Mouse (Mus musculus) left cerebral cortex, adult 18-20 months (tissue): ENCODE measurements at regions not wholly inside any gene's neighbourhood (a gene's known extent, or its start where the extent isn't known, plus 50 kb on each side); places are given as distances from the start of the nearest gene placed in this dataset.
A peak's percentile ranks its signal among the peaks of the same experiment; 100 is the strongest.
"Not testable (repeated sequence)": the region's sequence is repeated elsewhere in the genome, so short reads cannot be mapped to it uniquely, and the experiment has no call there.

ENCODE experiments used
- DNase-seq, 2 experiments: peaks; one replicate each; pipeline ENCODE4 v3.0.0; 2021 to 2022; ENCODE audit warnings: low spot score in 2 of 2, mixed read lengths in 1 of 2

DNA sequence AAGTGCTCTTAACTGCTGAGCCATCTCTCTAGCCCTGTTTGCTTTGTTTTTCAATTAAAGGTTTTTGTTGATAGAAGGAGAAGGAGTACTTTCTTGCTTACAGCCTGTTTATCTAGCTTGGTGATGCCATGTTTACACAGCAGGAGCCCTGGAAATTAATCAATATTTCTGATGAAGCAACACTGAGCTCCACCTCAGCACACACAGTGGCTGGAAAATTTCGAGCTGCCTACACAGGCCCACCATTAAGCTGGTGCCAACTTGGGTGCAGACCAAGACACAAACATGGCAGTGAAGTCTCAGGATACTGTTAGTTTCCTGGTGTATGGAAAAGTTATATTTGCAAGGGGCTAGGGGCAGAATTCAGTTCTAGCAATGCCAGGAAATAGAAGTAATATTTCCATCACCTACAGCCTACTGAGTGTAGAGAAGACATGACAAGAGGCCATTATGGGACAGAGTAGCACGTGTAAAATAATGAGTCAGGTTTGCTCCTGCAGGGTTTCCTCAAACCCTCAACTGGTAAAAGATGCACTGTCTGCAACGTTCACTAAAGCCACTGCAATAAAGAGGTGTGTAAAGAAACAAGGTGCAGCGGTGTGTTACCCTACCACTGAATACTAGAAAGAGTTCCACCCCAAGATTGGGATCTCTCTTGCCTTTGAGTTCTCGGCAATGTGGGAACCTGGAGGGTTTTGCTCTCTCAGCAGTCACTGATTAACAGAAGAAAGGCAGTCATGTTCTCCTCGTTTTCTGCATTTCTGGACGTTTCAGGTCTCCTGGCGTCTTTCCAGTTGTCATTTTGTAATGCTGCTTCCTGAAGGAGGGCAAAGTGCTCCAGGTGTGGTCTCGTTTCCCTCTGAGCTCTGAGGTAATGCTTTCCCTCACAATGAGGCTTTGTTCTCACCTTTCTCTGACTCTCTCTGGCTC is 108.8 kb upstream of the Fhl2 start:
- DNase-seq = no peak

DNA sequence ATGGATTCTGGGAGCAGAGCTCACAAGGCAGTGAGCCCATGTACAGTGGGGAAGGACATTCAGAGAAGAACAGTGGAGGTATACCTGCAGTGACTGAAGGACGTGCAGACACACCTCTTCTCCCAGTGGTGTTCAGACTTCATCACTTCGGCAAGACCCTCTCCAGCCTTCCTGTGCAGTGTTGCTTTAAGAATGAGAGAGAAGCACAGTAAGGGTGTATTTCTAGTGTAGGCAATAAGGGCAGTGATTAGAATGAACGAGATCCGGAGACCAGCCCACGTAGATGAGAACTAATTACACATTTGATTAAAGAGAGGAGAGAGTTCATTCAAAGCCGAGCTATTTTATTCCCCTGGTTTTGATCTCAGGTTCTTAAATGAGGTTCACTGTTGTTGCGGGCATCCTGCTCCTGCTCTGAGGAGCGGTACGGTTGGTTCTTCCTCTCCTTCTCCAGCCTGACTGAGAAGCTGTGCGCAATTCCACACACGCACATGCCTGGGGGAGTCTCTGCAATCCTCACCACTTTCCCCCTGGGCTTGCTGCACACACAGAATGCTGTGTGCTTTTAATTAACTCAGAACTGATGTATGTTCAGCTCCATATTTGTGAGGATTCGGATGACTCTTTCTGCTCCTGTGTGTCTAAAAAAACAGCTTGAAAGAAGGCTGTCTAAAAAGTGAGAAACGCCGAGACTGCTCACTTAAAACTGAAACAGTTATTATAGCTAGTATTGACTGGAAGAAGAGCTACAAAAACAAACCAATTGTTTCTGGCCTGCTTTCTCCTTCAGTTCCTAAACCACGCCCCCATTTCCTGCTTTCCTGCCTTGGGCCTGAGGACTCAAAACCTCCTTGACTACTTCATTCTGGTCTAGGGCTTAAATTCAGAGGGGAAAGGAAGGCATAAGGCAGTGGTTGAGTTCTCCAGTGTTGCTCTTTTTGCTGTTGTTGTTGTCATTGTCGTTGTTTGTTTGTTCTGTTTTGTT is 114.2 kb upstream of the Fhl2 start:
- no peak for DNase-seq

DNA sequence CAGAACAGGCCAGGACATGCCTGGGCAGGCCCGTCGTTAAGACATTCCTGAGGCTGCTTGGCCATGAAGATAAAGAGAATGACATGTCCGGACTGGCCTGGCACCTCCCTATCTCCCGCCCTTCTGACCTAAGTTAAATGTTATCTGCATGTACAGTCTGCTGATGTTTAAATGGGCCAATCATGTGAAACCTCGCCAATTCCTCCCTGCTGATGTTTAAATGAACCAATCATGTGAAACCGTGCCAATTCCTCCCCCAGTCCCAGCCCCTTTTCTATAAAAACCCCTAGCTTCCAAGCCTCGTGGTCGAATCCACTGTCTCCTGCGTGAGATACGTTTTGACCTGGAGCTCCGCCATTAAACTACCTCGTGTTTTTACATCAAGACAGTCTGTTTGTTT is 119.5 kb upstream of the Fhl2 start:
- DNase-seq = not testable (repeated sequence)

DNA sequence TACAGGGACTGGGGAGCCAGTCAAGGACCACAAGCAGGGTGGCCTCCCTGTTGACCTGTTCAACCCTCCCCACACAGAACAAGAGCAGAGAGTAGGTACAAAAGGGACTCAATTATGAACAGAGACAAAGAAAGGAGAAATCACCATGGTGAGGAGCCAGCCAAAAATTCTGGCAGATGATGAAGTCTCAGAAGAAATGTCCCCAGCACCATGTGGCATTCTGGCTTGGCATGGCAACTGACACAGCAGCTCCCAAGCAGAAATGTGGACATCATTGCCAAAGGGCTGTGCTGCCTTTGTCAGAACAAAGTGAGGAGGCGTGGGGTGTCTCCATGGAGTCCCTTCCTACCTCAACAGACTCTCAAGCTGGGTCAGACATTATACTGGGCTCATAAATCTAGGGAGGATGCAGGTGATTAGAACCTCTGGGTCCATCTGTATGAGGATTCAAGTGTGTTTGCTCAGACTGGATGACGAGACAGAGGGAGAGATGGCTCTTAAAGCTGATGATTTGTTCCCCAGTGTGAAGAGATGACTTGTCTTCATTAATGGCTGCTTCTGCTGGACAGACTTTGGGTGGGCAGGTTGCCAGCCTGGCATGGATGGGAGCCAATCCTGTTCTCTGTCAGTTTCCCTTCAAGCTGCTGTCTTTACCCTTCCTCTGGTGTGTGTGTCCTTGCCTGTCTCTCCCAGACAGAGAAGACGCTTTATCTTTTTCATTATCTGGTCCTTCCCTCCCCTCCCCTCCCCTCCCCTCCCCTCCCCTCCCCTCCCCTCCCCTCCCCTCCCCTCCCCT is 120.5 kb upstream of the Fhl2 start:
- DNase-seq = no peak

DNA sequence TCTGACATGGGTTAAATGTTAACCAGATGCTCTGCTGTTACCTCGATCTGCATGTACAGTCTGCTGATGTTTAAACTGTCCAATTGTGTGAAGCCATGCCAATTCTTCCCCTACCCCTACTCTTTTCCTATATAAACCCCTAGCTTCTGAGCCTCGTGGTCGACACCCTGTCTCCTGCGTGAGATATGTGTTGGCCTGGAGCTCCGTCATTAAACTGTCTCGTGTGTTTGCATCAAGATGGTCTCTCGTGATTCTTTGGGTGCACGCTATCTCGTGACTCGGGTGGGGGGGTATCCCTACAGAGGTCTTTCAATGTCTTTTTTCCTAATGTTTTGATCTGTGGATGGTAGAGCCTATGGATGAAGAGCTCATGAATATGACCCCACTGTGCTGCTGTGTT is 110.9 kb upstream of the Nck2 start:
- not testable (repeated sequence) for DNase-seq

DNA sequence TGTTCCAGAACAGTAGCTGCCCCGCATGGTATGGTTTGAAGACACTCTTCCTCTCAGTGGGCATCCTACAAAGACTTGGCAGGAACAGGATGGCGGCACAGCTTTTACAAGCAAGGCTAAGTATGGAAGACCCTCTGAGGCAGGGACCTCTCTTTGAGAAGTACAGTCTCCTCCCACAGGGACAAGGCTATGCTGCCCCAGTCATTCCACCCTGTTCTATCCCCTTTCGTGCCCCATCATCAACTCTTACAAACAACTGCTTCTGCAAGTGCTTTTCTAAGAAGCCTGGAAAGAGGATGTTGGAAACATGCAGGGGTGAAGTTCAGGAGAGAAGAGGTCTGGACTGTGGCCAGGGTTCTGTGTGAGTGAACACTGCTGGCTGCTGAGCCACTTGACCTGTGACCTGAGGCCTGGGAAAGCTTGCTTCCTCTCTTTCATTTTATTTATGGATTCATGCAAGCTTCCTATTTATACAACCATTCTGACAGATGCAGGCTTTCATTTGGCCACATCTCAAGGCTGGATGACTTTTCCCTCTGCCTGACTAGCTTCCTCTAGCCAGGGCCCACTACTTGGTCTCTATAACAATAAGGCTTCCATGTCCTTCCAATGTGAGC is 107.1 kb upstream of the Nck2 start:
- no peak for DNase-seq

DNA sequence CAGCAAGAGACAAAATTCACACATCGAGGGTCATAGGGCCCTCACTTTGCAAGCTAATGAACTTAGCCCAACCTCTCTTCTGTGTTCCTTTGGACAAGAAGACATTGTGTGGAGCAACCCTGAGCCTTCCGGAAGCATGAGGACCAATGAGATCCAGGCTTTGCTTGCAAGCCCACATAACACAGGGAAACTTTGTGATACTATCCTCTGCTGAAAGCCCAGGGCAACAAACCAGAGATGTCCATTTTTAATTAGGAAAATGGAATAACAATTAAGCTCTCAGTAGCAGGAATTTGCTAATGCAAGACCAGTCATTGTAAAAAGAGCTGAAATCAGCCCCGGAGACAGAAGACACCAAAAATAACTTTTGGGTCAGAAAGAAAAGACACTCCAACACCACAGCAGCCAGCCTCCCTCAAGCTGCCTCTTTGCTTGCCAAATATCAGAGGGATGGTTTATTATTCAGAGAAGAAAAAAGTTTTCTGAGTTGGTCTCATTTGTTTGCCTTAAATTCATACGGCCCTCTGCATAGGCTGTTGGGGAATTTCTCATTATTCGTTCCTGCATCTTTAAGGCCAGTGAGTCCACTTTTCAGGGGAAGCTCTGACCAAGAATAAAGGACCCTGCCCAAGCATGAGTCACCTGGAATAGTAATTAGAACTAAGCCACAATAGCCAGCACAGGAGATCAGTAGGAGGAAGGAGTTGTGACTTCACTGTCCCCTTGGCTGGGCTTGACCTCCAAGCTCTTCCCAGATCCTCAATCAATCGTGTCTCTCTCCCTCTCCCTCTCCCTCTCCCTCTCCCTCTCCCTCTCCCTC is 106.1 kb upstream of the Nck2 start:
- DNase-seq = no peak

DNA sequence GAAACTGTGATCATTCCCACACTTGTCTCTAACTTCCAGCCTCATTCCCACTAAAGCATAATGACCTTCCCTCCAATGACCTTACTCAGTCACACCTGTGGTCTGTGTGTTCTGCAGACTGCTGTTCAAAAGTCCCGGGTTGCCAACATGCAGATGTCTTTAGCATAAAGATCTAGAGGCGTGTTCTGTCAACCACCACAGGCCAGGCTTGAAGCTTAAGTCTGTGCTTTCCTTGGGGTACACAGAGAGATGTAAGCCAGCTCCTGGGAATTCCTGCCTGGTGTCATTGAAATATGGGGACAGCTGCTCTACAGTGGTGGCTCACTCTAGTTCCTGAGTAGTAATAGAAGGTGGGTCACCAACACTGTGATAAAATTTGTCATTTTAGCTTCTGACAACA is 101.5 kb upstream of the Nck2 start:
- no peak for DNase-seq

DNA sequence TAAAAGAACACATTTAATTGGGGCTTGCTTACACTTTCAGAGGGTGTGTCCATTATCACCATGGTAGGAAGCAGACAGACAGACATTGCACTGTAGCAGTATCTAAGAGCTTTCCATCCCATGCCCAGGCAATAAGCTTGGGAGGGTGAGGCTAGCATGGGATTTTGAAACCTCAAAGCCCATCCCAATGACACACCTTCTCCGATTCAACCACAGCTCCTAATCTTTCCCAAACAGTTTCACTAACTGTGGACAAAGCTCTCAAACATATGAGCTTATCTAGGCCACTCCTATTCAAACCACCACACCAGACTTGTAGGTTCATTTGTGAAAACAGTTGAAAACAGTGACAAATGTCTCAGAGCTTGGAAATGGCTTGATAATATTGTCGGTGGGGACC is 101.0 kb upstream of the Nck2 start:
- no peak for DNase-seq

DNA sequence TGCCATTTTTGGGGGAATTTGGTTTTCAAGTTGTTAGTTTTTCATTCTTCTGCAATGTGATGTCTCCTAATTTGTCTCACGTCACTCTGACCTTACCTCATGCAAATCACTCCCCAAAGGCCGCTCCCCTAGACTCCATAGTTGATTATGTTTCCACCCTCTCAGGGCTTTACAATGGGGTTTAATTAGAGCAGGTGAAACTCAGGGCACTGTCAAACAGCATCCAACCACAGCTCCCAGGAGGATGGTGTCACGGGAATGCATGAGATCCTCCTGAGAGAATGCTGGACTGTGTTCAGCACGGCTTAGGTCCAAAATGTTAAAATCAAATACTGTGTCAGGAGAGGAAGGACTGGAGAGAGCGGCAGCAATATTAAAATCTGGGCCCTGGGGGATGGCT is 100.4 kb upstream of the Nck2 start:
- DNase-seq = no peak

DNA sequence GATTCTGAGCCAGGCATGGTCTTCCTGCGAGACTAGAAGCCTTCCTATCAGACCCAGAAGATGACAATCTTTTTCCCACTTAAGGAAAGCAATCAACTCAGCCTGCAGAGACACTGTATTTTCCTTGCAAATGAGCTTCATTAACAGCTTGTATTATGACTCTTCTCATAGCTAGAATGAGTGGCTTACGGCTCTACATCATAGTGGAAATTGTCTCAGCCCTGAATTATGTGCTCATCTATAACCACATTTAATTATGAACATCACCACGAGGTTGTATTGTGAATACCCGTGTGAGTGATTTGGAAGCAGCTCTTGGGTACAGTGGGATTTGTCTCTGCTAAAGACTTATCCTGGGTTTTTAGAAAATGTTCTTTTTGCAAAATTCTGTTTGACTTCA is 97.2 kb upstream of the Nck2 start:
- no peak for DNase-seq

DNA sequence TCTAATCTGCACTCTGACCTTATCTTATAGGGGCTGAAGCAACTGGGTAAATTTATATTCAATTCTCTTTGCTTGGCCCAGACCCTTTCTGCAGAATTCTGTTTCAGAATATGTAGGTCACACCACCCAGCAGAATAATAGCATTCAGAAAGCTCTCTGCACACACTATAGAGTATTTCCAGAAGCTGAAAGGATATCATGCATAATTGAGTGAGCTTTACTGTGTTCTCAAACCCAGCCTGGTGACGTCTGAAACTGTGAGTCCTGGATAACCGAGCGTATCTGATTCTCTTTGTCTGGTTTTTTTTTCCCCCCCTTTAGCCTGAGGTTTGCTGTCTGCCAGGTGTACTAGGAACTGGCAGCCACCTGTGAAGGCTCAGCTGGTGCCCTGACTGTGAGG is 94.4 kb upstream of the Nck2 start:
- DNase-seq = no peak

DNA sequence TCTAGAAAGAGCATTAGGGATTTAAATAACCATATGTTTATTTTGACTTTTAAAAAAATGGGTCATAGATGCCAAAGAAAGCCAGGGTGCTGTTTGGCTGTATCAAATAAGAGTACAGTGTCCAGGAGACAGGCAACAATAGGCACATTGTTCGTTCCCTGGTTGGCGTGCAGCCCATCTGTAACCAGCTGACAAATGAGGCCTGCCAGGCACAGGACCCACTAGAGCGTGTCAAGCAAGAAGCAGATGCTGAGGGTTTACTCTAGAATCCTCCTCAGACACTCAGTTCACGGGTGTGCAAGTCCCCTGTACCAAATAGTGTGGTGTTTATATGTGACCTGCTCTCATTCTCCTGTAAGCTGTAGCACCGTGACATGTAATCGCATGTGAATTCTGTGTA is 86.2 kb upstream of the Nck2 start:
- peak in 1 of 2 experiments; percentile 22 for DNase-seq

DNA sequence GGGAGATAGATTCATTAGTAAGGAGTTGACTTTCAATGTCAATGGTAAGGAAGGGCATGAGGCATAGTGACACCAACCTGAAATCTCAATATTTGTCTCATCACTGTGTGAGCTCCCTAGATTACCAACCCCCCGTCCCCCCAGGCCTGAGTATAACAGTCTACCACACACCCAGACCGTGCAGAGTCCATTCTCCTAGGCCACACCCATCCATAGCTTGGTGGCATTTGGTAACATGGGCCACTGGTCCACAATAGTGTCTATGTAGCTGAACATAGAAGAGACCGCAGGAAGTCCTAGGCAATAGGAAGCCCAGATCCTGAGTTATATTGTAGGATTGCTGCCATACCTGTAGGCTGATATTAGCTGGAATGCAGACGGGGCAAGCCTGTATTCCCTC is 84.7 kb upstream of the Nck2 start:
- DNase-seq = no peak

DNA sequence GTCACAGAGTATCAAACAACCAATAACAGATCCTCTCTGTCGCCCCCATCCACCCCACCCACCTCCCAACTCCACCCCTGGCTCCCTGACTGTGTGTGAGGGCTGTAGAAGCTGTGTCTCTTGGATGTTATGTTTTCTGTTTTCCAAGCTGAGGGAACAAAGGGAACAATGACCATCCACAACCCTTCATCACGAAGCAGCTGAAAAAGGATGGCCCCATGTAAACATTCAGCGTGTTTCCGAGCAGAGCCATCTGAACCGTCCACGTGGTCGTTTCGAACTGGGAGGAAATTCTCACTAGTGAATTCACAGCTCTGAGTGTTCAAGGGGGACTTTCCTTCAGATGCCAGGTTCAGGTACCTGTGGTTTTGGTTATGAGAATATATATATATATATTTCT is 84.1 kb upstream of the Nck2 start:
- DNase-seq = no peak

DNA sequence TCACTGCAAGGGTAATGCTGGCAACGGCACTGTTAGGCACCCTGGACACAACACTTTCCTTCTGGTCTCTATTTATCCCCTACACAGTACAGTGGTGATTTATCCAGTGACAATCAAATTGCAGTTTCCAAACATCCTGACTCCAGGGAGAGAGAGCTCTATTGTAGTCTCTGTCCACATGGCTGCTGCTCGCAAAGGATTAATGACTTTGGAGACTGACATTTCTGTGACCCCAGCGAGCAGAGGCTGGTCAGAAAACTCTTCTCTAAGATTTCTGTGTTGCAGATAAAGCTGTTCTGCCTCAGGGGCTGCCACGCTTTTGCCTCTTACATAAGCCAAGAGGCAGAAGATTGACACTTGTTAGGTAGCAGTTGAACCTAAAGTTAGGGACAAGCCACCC is 83.6 kb upstream of the Nck2 start:
- no peak for DNase-seq

DNA sequence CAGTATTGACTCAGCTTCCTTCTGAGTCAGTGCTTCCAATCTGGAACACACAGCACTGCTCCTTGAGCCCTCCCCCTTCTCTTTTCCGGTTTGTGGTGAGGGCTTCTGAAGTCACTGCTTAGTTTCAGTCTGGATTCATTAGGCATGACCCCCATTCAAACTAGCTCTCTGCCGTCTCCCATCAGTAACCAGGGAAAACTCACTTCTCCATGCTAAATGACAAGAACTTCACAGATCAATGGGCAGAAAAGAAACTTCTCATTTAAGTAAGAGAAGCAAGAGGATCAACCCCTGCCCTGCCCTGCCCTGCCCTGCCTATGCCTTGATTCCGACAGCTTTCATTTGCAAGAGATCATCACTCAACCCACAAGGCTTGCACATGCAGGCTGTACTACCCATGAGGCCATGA is 82.9 kb upstream of the Nck2 start:
- DNase-seq = no peak

DNA sequence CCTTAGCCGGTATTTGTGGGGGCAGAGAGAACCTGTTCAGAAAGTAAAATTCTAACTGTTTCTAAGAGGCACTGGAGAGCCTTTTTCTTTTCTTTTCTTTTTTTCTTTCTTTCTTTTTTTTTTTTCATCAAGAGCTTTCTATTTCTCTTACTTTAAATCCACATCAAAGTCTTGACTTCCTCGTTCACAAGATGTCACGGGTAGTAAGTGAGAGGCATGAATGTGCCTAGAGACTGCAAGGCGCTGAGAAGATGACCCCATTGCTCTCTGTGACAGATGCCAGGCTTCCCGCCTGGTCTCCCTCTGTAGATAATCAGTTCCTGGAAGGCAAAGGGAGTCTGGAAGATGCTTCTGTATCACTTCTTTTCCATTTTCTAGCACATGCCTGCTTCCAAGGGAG is 82.2 kb upstream of the Nck2 start:
- DNase-seq = no peak

DNA sequence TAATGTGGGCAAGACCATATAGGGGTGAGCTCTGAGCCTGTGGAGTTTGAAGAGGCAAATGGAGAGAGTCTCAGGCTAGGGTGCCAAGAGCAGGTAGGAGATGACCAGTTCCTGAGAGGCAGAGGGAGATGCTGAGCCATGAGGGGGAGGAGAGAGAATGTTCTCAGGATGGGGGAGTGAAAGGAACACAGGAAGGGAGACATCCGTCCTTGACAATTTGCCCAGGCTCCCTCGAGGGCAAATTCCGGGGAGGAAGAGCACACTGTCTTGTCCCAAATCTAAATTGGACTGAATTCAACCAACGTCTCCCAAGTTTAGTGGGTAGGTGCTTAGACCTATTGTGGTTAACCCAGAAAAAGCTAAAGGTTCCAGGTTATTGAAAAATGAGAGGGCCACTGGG is 81.2 kb upstream of the Nck2 start:
- DNase-seq = no peak

DNA sequence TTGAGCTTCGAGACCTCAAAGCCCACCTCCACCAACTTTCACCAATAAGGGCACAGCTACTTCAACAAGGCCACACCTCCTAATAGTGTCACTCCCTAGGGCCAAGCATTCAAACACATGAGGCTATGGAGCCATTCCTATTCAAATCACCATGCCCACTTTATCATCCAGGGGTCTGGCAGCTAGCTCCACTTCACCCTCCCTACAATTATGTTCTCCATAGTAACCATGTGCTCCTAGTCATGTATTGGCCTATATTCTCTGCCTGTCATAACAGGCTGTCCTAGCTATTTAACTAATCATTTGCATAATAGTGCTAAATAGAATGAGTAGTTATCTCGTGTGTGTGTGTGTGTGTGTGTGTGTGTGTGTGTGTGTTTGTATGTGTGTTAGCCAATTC is 77.9 kb upstream of the Nck2 start:
- no peak for DNase-seq
